Mouse (Mus musculus) forebrain, embryonic 14.5 days (tissue): ENCODE data around the gene Ap1s1. TPM values are rescaled to one million over a fixed set of nuclear protein-coding genes. Genes with fewer than 3 reads are reported as not detected.

ENCODE experiments used
- ATAC-seq: fragments of 200-750 bp; cut with Nextera tagmentation; 2 replicates; pipeline ENCODE4 v1.8.0; 2017; ENCODE audit warnings: mild to moderate bottlenecking, moderate library complexity
- DNase-seq: peaks from one replicate; pipeline ENCODE4 v3.0.0-alpha.2; 2015; ENCODE audit warnings: low spot score
- H3K27ac ChIP-seq: fragments of 300-500 bp; sonication (generic); 2 replicates; pipeline ENCODE4 v1.5.1; 2014; ENCODE audit warnings: low read depth, mild to moderate bottlenecking, control low read depth, low read length, moderate library complexity
- H3K27me3 ChIP-seq: fragments of 300-500 bp; sonication (generic); replicated peaks from 2 replicates; pipeline ENCODE4 v1.6.1; 2014; ENCODE audit warnings: low read length, control low read depth, mixed read lengths; ENCODE audit not compliant: control insufficient read depth, insufficient read depth
- H3K36me3 ChIP-seq: fragments of 300-500 bp; sonication (generic); 2 replicates; pipeline ENCODE4 v1.6.1; 2014; ENCODE audit warnings: low read length, control low read depth; ENCODE audit not compliant: control insufficient read depth, insufficient read depth
- H3K4me1 ChIP-seq: fragments of 300-500 bp; sonication (generic); 2 replicates; pipeline ENCODE4 v1.6.1; 2014; ENCODE audit warnings: antibody characterized with exemption, low read length, control low read depth; ENCODE audit not compliant: control insufficient read depth, insufficient read depth
- H3K4me2 ChIP-seq: fragments of 300-500 bp; sonication (generic); 2 replicates; pipeline ENCODE4 v1.6.1; 2014; ENCODE audit warnings: mild to moderate bottlenecking, control low read depth, low read length
- H3K4me3 ChIP-seq: fragments of 300-500 bp; sonication (generic); 2 replicates; pipeline ENCODE4 v1.5.1; 2014; ENCODE audit warnings: low read depth, low read length, control low read depth
- H3K9ac ChIP-seq: fragments of 300-500 bp; sonication (generic); 2 replicates; pipeline ENCODE4 v1.6.1; 2014; ENCODE audit warnings: mild to moderate bottlenecking, low read length, control low read depth, moderate library complexity
- H3K9me3 ChIP-seq: fragments of 300-500 bp; sonication (generic); replicated peaks from 2 replicates; pipeline ENCODE4 v1.6.1; 2016; ENCODE audit warnings: low read length, control low read depth, mixed read lengths; ENCODE audit not compliant: control insufficient read depth
- WGBS: fragments of 180-500 bp; shearing (Covaris S2); extraction: QIAGEN DNeasy Blood & Tissue Kit; methylation state at CpG from one replicate; pipeline ENCODE4 v1.1.7; 2014; 5-methylcytosine and 5-hydroxymethylcytosine counted together
- microRNA counts: library from miRNA; unstranded; fragments of <30 nt; microRNA quantifications from one replicate; lab custom pipeline; 2016
- microRNA-seq: library from miRNA; unstranded; fragments of <30 nt; microRNA quantifications from one replicate; pipeline ENCODE4, GENCODE M21; 2016
- polyA plus RNA-seq: library from polyadenylated mRNA; unstranded; fragments of >200 nt; fragmentation: Nextera tagmentation; extraction: Ambion mirVana; gene quantifications from 2 replicates; pipeline ENCODE4 v1.2.1, GENCODE M21; 2014

The Ap1s1 gene
- polyA plus RNA-seq, 1 experiment from 2014 or later, result 250 TPM

DNA sequence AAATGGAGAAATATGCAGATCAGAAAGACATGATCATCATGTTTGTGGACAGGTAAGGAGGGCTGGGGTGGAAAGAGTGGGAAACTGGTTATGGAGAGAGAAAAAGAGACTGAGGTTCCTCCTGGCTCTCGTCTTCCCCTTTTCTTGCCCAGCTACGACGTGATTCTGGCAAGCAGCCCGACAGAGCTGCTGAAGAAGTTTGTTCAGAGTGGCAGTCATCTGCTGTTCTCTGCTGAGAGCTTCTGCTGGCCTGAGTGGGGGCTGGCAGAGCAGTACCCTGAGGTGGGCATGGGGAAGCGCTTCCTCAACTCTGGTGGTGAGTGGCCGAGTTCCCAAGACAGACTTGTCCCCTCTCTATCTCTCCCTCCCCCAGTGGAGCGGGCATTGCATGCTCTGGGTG is 57.5 kb downstream of the Ap1s1 start:
- peak overlapping the region; percentile 98 for H3K9ac ChIP-seq
- H3K9me3 ChIP-seq, result no peaks in the 10 kb centered on the region
- no peak overlapping the region for H3K27ac ChIP-seq
- H3K4me3 ChIP-seq, result peak overlapping the region; percentile 87
- 74% methylated on average over 4 of the region's 7 CpGs for WGBS
- peaks cover 8% of the 10 kb centered on the region for H3K4me1 ChIP-seq
- ATAC-seq (no peak), DNase-seq (peak; percentile 33)
- no peaks in the 10 kb centered on the region for H3K27me3 ChIP-seq
- H3K4me2 ChIP-seq, result peak overlapping the region; percentile 93
- H3K36me3 ChIP-seq, result peaks cover 54% of the 10 kb centered on the region

DNA sequence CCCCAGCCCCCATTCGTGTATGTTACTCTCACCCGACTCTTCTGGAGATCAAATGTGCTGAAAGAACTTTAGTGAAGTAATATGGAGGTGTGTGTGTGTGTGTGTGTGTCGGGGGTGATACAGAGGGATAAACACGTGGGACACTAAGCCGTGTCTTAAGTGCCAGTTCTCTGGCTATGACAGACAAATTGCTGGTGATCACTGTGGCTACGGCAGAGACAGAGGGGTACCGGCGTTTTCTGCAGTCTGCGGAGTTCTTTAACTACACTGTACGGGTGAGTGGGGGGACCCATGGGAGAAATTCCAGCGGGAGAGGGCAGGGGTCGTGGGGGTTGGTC is 58.0 kb downstream of the Ap1s1 start, which contains the start of gene Znhit1:
TSS of gene Znhit1 (minus strand) at position 88 of the 338 bp plus-strand sequence.
- H3K4me3 ChIP-seq, result peak within 1 kb of the TSS; percentile 87
- peaks cover 50% of the 10 kb centered on the region for H3K36me3 ChIP-seq
- H3K27ac ChIP-seq, result peak within 1 kb of the TSS; percentile 94
- H3K4me2 ChIP-seq, result peak within 1 kb of the TSS; percentile 93
- ATAC-seq (no peak), DNase-seq (peak; percentile 32)
- no peaks in the 10 kb centered on the region for H3K9me3 ChIP-seq
- H3K4me1 ChIP-seq, result peaks cover 8% of the 10 kb centered on the region
- H3K27me3 ChIP-seq, result no peaks in the 10 kb centered on the region
- H3K9ac ChIP-seq, result peak within 1 kb of the TSS; percentile 98
- 7% methylated on average over 12 of the region's 12 CpGs for WGBS

DNA sequence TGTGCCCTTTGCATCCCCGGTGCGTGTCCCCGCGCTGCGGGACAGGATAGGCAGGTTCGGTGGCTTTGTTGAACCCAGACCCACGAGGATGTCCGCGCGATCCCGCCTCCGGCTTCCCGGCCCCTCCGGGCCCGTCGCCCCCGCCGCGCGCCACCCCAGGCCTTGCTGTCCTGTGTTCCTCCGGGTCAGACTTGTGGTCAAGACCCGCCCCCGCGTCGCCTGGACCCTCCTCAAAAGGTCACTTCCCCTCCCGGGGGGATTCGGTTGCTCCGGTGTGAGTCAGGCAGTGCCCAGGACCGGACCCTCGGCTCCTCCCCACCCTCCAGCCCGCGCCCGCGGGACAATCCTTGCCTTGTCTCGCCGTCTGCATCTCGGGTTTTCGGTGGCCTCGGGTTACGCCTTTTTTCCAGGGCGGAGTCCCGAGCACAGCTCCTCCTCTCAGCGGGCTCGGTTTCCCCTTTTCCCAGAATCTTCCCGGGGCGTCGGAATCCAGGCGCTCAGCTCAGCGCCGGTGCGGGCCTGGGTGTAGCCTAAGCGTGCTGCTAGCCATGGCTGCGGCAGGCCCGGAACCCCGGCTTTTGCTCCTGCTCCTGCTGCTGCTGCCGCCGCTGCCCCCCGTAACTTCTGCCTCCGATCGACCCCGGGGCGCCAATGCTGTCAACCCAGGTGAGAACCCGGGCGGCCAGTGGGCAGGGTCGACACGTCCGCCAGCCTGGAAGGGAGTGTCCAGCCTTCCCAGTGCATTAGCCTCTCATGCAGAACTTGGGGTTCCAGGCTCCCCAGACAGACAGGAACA is 58.6 kb downstream of the Ap1s1 start:
- Histone ChIP-seq H3K9me3 (no peaks in the 10 kb centered on the region), H3K9ac (peak overlapping the region; percentile 98), H3K4me3 (peak overlapping the region; percentile 87), H3K36me3 (peaks cover 45% of the 10 kb centered on the region), H3K27ac (peak overlapping the region; percentile 94), H3K27me3 (no peaks in the 10 kb centered on the region), H3K4me2 (peak overlapping the region; percentile 93), H3K4me1 (peaks cover 8% of the 10 kb centered on the region)
- ATAC-seq (peak; percentile 64), DNase-seq (peak; percentile 73)
- under 1% methylated on average over 64 of the region's 67 CpGs for WGBS

DNA sequence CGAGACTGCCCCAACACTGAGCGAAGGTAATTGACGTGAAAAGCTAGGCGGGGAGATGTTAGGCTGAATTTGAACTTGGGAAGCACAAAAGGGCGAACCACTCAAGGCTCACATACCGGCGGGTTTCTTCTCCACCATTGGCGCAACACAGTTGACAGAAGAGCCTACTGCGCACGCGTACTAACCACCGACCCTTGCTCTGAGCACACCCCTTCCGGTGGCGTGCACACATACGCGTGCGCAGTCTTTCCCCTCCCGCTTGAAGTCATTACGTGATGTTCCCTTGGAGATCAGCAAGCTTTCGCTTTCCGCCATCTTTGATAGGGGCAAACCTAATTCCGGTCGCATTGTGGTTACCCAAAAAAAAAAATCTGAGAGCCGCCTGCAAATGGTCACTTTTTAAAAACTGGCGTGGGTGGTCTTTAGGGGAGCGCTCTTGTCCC is 59.2 kb downstream of the Ap1s1 start, which contains the start of gene Plod3:
TSS of gene Plod3 (plus strand) at position 325 of the 443 bp plus-strand sequence.
- H3K36me3 ChIP-seq, result peaks cover 45% of the 10 kb centered on the region
- H3K27me3 ChIP-seq, result no peaks in the 10 kb centered on the region
- H3K9ac ChIP-seq, result peak within 1 kb of the TSS; percentile 98
- H3K9me3 ChIP-seq, result no peaks in the 10 kb centered on the region
- WGBS, result 0% methylated on average over 26 of the region's 26 CpGs
- peaks cover 8% of the 10 kb centered on the region for H3K4me1 ChIP-seq
- peak within 1 kb of the TSS; percentile 87 for H3K4me3 ChIP-seq
- peak within 1 kb of the TSS; percentile 93 for H3K4me2 ChIP-seq
- peak; percentile 92 for ATAC-seq
- DNase-seq, result peak; percentile 100
- peak within 1 kb of the TSS; percentile 94 for H3K27ac ChIP-seq

MicroRNAs encoded within 50 kb of the gene (microRNA counts, 519-probe panel; counts per million panel counts)
- microRNA mmu-miR-702 (lab: Ali Mortazavi, UCI), result not detected

Small RNAs within 50 kb of the gene (microRNA-seq; reads per million reads assigned to microRNA genes)
- gene Mir702, result 100 reads per million, percentile 57 among the genes with 10 or more reads in this experiment

Other genes starting within 250 kb of the Ap1s1 start
- gene Col26a1, start 162.9 kb downstream of the Ap1s1 start, polyA plus RNA-seq, result 8.8 and 12.4 TPM in 2 replicates
- 137 and 158 TPM in 2 replicates for gene Ift22, start 138.0 kb downstream of the Ap1s1 start, polyA plus RNA-seq
- 432 and 495 TPM in 2 replicates for gene Fis1, start 92.9 kb downstream of the Ap1s1 start, polyA plus RNA-seq
- gene Cldn15, start 79.5 kb downstream of the Ap1s1 start, polyA plus RNA-seq, result 0.11 TPM in 1 of 2 replicates, not detected in the other
- gene Plod3, start 59.1 kb downstream of the Ap1s1 start, polyA plus RNA-seq, result 21.7 and 22.2 TPM in 2 replicates
- gene Znhit1, start 58.1 kb downstream of the Ap1s1 start, polyA plus RNA-seq, result 125 and 136 TPM in 2 replicates
- gene Vgf, start 19.7 kb downstream of the Ap1s1 start, polyA plus RNA-seq, result 2.7 and 3.8 TPM in 2 replicates
- 0.14 and 0.28 TPM in 2 replicates for gene Serpine1, start 26.1 kb upstream of the Ap1s1 start, polyA plus RNA-seq
- 3.2 and 4.8 TPM in 2 replicates for gene Trim56, start 70.1 kb upstream of the Ap1s1 start, polyA plus RNA-seq
- not detected in 2 replicates for gene Muc3, start 103.2 kb upstream of the Ap1s1 start, polyA plus RNA-seq
- gene Muc3a, start 166.3 kb upstream of the Ap1s1 start, polyA plus RNA-seq, result 0.11 TPM in 1 of 2 replicates, not detected in the other
- gene Ache, start 241.4 kb upstream of the Ap1s1 start, polyA plus RNA-seq, result 6.9 and 10.9 TPM in 2 replicates
- 9.8 and 10.3 TPM in 2 replicates for gene Ufsp1, start 248.5 kb upstream of the Ap1s1 start, polyA plus RNA-seq